Mouse (Mus musculus) left cerebral cortex, postnatal 10 days (tissue): Measurements from ENCODE around the gene Abi3. TPM values are rescaled to one million over a fixed set of nuclear protein-coding genes. Genes with fewer than 3 reads are reported as not detected.

Source experiments
- DNase-seq, 2 experiments: peaks; one replicate each; pipeline ENCODE4 v3.0.0; 2021 to 2022; ENCODE audit warnings: low spot score in 2 of 2, mixed read lengths in 1 of 2; ENCODE audit errors: extremely low spot score in 1 of 2
- intact Hi-C: fragments of 180-260 bp; cut with DNase I; formaldehyde crosslinking; loops from one replicate; pipeline ENCODE4 v1.15.1; 2025
- total RNA-seq, 2 experiments: library from RNA; stranded (reverse); gene quantifications; 2 replicates each; pipeline ENCODE4 v1.2.3; 2021

Gene Abi3
- total RNA-seq, 2 experiments from 2014 or later, result 5.1 to 5.8 TPM

- intact Hi-C loops, result loop anchor here (5.0 kb wide), 3 partner anchors 34 to 141 kb away; no protein-coding TSS in a partner anchor
These were observed 13.9 kb downstream of the Abi3 start for GRCm38 (mm10) chr11:95828181-95828964.

GRCm38 (mm10) chr11:95827464-95828085, 14.7 kb downstream of the Abi3 start:
- intact Hi-C loops, result loop anchor here (5.0 kb wide), 3 partner anchors 35 to 140 kb away; no protein-coding TSS in a partner anchor
- DNase-seq, result peak in 1 of 2 experiments; percentile 64

More at GRCm38 (mm10) chr11:95828181-95828964, 13.9 kb downstream of the Abi3 start:
- DNase-seq, result no peak

- intact Hi-C loops, result loop anchor here (5.0 kb wide), 3 partner anchors 35 to 140 kb away; no protein-coding TSS in a partner anchor
- DNase-seq, result no peak
These were observed 15.2 kb downstream of the Abi3 start for GRCm38 (mm10) chr11:95827168-95827447.

GRCm38 (mm10) chr11:95826317-95827167, 15.7 kb downstream of the Abi3 start:
- intact Hi-C loops, result loop anchor here (5.0 kb wide), 3 partner anchors 36 to 139 kb away; no protein-coding TSS in a partner anchor
- no peak for DNase-seq

GRCm38 (mm10) chr11:95825625-95826024, 16.7 kb downstream of the Abi3 start:
- no peak for DNase-seq
- intact Hi-C loops, result loop anchor here (2.0 to 5.0 kb wide), 4 partner anchors 37 to 138 kb away; no protein-coding TSS in a partner anchor

- intact Hi-C loops, result loop anchor here (2.0 to 5.0 kb wide), 4 partner anchors 37 to 138 kb away; no protein-coding TSS in a partner anchor
- DNase-seq, result peak in 1 of 2 experiments; percentile 78
These were observed 17.4 kb downstream of the Abi3 start for GRCm38 (mm10) chr11:95824877-95825243.

GRCm38 (mm10) chr11:95824071-95824876, 18.0 kb downstream of the Abi3 start, which contains the start of gene Phospho1:
Phospho1 (plus strand) TSS chr11:95824499.
- intact Hi-C loops, result loop anchor here (2.0 kb wide), 1 partner anchor 51 kb away; no protein-coding TSS in a partner anchor
- peak; percentile 84 to 95 for DNase-seq

GRCm38 (mm10) chr11:95822437-95822836, 19.8 kb downstream of the Abi3 start:
- no peak for DNase-seq
- intact Hi-C loops, result no loop called here

- DNase-seq, result no peak
- intact Hi-C loops, result no loop called here
These were observed 20.8 kb downstream of the Abi3 start for GRCm38 (mm10) chr11:95821511-95821910.

- intact Hi-C loops, result no loop called here
- DNase-seq, result no peak
These were observed 23.1 kb downstream of the Abi3 start for GRCm38 (mm10) chr11:95819138-95819537.

- no peak for DNase-seq
- intact Hi-C loops, result no loop called here
These were observed 26.9 kb downstream of the Abi3 start for GRCm38 (mm10) chr11:95815412-95815811.

- intact Hi-C loops, result no loop called here
- DNase-seq, result no peak
These were observed 27.4 kb downstream of the Abi3 start for GRCm38 (mm10) chr11:95814857-95815256.

- DNase-seq, result no peak
- intact Hi-C loops, result no loop called here
These were observed 28.2 kb downstream of the Abi3 start for GRCm38 (mm10) chr11:95814101-95814500.

- DNase-seq, result no peak
- intact Hi-C loops, result no loop called here
These were observed 30.1 kb downstream of the Abi3 start for GRCm38 (mm10) chr11:95812224-95812623.

GRCm38 (mm10) chr11:95811741-95812140, 30.5 kb downstream of the Abi3 start:
- no peak for DNase-seq
- intact Hi-C loops, result no loop called here

- DNase-seq, result no peak
- intact Hi-C loops, result no loop called here
These were observed 31.4 kb downstream of the Abi3 start for GRCm38 (mm10) chr11:95810828-95811227.

GRCm38 (mm10) chr11:95809603-95810002, 32.7 kb downstream of the Abi3 start:
- DNase-seq, result no peak

GRCm38 (mm10) chr11:95808448-95809011, 33.7 kb downstream of the Abi3 start:
- no peak for DNase-seq
- intact Hi-C loops, result no loop called here

More at GRCm38 (mm10) chr11:95809603-95810002, 32.7 kb downstream of the Abi3 start:
- intact Hi-C loops, result no loop called here
